Mouse (Mus musculus) ovary, postnatal 36 days (tissue): Measurements from ENCODE around the gene Arpc1a.
A peak's percentile ranks its signal among the peaks of the same experiment; 100 is the strongest.
"Not testable (repeated sequence)": the region's sequence is repeated elsewhere in the genome, so short reads cannot be mapped to it uniquely, and the experiment has no call there.

Source experiments
- DNase-seq: peaks from one replicate; pipeline ENCODE4 v3.0.0; 2022; ENCODE audit warnings: low spot score, mixed read lengths

Arpc1a gene

DNA sequence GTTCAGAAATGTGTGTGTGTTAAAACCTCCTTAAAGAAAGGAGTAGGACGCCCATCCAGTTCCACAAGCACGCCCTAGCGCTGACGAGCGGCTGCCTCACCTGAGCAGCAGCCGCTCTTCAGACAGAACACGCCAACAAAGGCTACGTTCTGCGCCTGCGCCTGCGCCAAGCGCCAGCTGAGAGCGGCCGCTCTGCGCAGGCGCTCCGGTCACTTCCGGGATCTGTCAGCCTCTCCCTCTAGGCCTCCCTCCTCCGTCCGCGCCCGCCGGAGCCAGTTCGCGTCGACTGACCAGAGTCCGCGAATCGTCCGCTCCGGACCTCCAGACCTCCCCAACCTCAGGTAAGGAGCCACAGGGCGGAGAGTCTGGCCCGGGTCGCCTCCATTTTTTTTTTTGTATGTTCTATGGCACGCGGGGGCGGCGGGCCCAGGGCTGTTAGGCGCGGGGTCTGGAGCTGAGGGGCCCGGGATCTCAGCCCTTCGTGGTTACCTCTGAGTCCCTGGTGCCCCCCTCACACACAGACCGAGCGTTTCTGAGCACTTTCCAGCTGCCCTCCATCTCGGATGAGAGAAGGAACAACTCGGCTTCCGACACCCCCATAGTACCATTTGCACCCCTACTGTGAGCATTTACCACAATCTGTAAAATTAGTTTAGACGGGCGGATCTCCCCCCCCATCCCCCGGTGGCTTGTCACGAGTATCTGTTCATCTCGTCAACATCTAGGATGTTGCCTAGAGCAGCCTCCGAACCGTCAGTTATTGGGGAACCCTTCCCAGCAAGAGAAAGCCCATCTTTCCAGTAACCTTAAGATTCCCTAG is at the start of gene Arpc1a, which contains the start of gene Kpna7:
Gene Arpc1a (plus strand): TSS at position 199 of the 820 bp plus-strand sequence.
Gene Kpna7 (minus strand): TSS at position 399 of the 820 bp plus-strand sequence.
- DNase-seq: peak; percentile 93

DNA sequence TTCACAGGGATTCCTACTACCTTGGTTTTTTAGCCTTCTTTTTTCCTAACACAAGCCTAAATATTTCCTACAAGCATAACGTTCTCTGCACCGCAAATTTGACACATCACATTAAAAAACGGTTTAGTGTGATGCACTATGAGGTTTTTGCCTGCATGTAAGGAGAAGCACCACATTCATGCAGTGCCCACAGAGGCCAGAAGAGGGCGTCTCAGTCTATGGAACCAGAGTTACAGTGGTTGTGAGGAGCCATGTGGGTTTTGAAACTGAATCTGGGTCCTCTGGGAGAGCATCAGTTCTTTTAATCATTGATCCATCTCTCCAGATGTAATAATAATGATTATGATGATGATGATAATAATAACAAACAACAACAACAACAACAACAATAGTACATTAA is 42.0 kb upstream of the Arpc1a start:
- DNase-seq: no peak

- DNase-seq: not testable (repeated sequence)
Measured at GRCm38 (mm10) chr5:145042690-145043089, 40.9 kb upstream of the Arpc1a start, which contains the start of gene 1700018F24Rik. 1700018F24Rik (plus strand) TSS chr5:145042990.

DNA sequence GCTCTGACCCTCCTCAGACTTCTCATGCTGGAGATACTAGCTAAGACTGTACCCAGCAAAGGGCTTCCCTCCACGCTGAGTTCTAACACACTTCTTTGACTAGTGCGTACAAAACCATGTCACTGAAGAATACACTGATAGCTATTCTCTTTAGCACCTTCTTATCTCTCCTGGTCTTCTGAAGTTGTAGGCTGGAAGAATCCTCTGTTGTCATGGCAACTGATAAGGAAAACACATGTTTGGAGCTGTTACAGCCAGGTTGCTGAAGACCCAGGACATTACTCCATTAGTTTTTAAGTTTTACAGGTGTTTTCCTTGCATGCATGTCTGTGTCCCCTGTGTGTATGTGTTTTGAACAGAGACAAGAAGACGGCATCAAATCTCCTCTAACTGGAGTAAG is 29.4 kb upstream of the Arpc1a start:
- DNase-seq: not testable (repeated sequence)

- DNase-seq: no peak
Measured at GRCm38 (mm10) chr5:145057907-145058306, 25.7 kb upstream of the Arpc1a start.

- DNase-seq: no peak
Measured at GRCm38 (mm10) chr5:145058722-145059121, 24.9 kb upstream of the Arpc1a start.

- DNase-seq: no peak
Measured at GRCm38 (mm10) chr5:145059524-145059923, 24.1 kb upstream of the Arpc1a start.

- DNase-seq: no peak
Measured at GRCm38 (mm10) chr5:145064765-145065340, 18.8 kb upstream of the Arpc1a start.

DNA sequence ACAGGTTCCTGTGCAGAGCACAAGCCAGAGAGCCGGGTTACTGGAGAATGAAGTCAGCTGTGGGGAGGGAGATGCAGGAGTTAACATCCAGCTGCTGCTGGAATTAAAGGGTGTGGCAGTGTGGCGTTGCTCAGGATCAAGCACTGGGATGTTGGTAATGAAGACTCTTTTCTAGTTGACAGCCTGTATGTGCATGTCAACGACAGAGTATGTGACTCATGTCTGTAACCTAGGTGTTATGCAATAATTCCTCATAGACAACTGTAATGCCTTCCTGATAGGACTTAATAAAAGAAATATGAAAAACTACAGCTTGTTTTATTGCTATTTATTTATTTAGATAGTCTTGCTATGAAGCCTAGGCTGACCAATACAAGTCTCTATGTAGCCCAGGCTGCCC is 14.8 kb upstream of the Arpc1a start:
- no peak for DNase-seq

- DNase-seq: peak; percentile 56
Measured at GRCm38 (mm10) chr5:145069707-145070106, 13.9 kb upstream of the Arpc1a start.

DNA sequence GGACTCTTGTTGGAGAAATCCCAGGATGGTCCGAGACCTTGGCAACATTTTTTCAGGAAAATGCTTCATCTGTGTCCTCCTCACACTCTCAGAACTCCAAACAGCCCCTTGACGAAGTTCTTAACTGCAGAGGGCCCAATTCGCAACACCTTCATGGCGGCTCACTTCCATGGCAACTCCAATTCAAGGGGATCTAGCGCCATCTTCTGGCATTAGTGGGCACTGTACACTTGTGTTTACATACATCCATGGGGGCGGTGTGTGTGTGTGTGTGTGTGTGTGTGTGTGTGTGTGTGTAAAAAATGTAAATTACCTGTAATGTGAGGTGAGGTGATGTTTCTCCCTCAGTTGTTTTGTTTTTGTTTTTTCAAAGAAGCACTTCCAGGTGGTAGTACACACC is 12.3 kb upstream of the Arpc1a start:
- DNase-seq: no peak

DNA sequence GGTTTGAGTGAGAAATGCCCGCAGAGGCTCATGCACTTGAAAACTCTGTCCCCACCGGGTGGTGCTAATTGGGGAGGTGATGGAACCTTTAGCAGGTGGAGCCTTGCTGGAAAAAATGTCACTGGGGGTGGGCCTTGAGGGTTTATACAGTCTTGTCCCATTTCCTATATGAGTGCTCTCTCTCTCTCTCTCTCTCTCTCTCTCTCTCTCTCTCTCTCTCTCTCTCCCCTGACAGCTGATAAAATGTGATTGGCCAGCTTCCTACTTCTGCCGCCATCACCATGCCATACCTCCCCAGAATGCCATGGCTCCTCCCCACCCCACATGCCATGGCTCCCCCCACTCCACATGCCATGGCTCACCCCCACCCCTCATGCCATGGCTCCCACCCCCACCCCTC is 8.5 kb upstream of the Arpc1a start:
- DNase-seq: no peak

- DNase-seq: no peak
Measured at GRCm38 (mm10) chr5:145081866-145082613, 1.6 kb upstream of the Arpc1a start.

DNA sequence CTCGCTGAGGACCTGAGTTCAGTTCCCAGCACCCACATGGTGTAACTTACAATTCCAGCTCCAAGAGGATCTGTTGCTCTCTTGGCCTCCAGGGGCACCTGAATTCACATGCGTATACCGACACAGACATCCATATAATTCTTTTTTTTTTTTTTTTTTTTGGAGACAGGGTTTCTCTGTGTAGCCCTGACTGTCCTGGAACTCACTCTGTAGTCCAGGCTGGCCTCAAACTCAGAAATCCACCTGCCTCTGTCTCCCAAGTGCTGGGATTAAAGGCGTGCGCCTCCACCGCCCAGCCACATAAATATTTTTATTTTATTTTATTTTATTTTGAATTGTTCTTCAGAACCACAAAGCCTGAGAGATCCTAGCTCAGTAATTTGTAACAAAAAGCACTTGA is 429 bp upstream of the Arpc1a start:
- not testable (repeated sequence) for DNase-seq

- no peak for DNase-seq
Measured at GRCm38 (mm10) chr5:145084822-145085221, 1.2 kb downstream of the Arpc1a start.

DNA sequence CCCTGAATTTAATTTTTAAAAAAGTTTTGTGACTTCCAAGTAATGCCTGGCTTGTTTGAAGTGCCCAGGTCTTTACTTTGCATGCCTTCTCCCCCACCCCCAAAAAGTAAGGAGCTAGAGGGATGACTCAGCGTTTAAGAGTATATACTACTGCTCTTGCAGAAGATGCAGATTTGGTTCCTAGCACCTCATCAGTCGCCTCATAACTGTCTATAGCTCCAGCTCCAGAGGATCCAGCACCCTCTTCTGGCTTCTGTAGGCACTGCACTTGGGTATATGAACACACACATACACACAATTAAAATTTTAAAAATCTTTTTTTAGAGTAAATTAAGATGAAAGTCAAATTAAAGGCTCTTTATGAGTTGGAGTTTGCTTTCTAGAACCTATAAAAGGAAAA is 4.6 kb downstream of the Arpc1a start:
- no peak for DNase-seq

DNA sequence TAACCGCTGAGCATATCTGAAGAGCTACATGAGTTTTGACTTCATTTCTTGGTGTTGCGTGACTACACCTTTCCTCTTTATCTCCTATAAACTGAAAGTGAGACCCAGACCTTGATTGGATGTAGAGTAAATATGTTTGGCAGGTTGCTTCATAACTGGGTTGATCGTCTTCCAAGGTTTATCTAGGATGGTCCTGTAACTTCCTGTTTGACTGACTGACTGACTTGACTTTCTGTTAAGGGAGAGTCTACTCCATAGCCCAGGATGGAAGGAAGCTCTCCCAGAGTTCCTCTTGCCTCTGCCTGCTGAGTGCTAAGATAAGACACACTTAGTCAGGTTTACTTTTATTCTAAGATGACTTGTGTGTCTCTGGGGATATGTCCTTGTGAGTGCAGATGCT is 6.2 kb downstream of the Arpc1a start:
- no peak for DNase-seq

DNA sequence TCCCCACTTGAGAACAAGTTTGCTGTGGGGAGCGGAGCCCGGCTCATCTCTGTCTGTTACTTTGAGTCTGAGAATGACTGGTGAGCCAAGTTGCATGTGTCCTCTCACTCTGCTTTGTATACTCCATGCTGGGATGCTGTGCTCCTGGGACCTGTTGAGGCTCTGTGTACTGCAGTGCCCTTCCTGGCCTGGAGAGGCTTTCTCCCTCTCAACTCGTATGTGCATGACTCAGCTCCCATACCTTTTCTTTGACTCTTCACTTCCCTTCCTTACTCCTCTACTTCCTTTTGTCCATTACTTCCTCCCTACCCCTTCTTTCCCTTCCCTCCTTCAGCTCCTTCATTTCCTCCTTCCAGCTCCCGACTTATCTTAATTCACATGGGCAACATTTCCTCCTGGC is 12.6 kb downstream of the Arpc1a start:
- no peak for DNase-seq

DNA sequence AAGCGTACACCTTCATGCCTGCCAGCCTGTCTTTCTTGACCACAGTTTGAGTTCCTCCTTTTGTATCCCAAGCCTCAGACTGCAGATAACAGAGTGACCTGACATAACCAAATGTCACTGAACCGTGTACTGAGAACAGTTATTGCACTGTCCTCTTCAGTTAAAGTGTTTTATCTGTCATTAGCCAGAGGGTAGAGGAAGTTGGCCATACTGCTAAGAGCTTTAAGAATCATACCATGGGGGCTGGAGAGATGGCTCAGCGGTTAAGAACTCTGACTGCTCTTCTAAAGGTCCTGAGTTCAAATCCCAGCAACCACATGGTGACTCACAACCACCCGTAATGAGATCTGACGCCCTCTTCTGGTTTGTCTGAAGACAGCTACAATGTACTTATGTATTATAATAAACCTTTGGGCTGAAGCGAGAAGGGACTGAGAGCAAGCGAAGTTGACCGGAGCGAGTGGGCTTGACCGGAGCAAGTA is 14.8 kb downstream of the Arpc1a start:
- DNase-seq: no peak

DNA sequence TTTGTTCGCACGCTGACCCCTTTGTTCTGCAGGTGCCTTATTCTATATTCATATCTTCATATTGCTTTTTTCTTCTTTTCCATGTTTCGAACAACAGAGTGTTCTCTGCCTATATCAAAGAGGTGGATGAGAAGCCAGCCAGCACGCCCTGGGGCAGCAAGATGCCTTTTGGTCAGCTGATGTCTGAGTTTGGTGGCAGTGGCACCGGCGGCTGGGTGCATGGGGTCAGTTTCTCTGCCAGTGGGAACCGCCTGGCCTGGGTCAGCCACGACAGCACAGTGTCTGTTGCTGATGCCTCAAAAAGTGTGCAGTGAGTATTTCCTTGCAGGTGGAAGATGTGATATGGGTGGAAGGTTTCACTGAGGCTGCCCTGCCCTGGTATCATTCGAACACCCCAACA is 17.3 kb downstream of the Arpc1a start:
- DNase-seq: no peak

DNA sequence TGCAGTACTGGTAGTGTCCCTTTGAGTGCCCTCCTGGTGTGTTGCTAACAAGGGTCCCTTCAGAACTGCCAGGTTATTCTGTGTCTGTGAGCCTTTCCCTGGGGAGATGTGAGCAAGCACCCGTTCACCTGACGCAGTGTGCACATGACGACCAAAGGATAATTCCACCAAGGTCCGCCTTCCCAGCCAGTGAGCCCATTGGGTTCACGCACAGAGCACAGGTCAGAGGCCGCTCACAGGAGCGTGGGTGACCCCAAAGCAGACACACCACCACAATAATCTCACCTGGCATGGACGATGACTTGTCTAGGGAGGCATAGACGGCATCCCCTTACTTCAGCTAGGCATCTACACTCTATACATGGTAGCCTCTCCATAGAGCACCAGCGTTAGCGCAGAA is 17.8 kb downstream of the Arpc1a start:
- not testable (repeated sequence) for DNase-seq

- DNase-seq: no peak
Measured at GRCm38 (mm10) chr5:145102706-145103105, 19.1 kb downstream of the Arpc1a start.

DNA sequence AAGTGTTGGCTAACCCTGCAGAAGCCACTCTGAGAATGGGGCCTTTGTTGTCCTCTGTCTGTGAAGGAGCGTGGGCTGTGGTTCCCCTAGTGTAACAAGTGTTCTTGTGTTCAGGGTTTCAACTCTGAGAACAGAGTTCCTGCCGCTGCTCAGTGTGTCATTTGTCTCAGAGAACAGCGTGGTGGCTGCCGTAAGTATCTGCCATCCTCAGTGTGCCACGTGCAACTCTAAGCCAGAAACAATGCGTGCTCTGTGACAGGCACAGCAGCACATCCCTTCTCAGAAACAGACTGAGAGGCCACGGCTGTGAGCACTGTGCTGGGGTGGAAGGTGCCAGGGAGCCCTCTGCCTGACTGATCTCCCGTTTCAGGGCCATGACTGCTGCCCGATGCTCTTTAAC is 20.7 kb downstream of the Arpc1a start:
- DNase-seq: no peak
